19 mouse cellular contexts compared by ENCODE assay signal in genomic region chr6:20673219-20673618, GRCm38 (mm10).
"Had no signal": no experiment of that assay in that cellular context is flagged by ENCODE, and none has a peak within 500 bp of the region (broad histone marks: within the 10 kb centered on the region; RNA-seq: fewer than 3 reads in every experiment).

No protein-coding gene starts in this region.

- H3K27me3 ChIP-seq: liver, embryonic 15.5 days; lung, embryonic 15.5 days; megakaryocyte, embryonic 14.5 days; midbrain, embryonic 13.5 days; midbrain, embryonic 15.5 days; neural tube, embryonic 12.5 days; stomach, embryonic 15.5 days had no signal

- H3K27ac ChIP-seq: liver, embryonic 15.5 days; lung, embryonic 15.5 days; macrophage; midbrain, embryonic 13.5 days; midbrain, embryonic 15.5 days; neural tube, embryonic 12.5 days; stomach, embryonic 15.5 days; stomach, postnatal 0 days had no signal

- DNase-seq: liver, postnatal 0 days; lung, adult 2 months; lung, postnatal 14 days; lung, postnatal 36 days; right cerebral cortex, postnatal 14 days; thymus, adult 2 months; thymus, postnatal 25 days; thymus, postnatal 4 days had no signal

- ATAC-seq: liver, postnatal 0 days; lung, postnatal 0 days; midbrain, embryonic 13.5 days; midbrain, embryonic 15.5 days had no signal

- H3K4me2 ChIP-seq: liver, embryonic 15.5 days; lung, embryonic 15.5 days; midbrain, embryonic 11.5 days; midbrain, embryonic 13.5 days; midbrain, embryonic 15.5 days; neural tube, embryonic 12.5 days; stomach, embryonic 15.5 days had no signal

- H3K9ac ChIP-seq: liver, embryonic 15.5 days; liver, postnatal 0 days; lung, embryonic 15.5 days; midbrain, embryonic 13.5 days; midbrain, embryonic 15.5 days; neural tube, embryonic 12.5 days; stomach, embryonic 15.5 days had no signal

- H3K4me1 ChIP-seq: liver, embryonic 15.5 days; lung, embryonic 15.5 days; megakaryocyte, embryonic 14.5 days; midbrain, embryonic 13.5 days; midbrain, embryonic 15.5 days; neural tube, embryonic 12.5 days; stomach, embryonic 15.5 days had no signal

- H3K9me3 ChIP-seq: liver, embryonic 15.5 days; lung, embryonic 15.5 days; megakaryocyte, embryonic 14.5 days; midbrain, embryonic 13.5 days; midbrain, embryonic 15.5 days; neural tube, embryonic 12.5 days; stomach, embryonic 15.5 days had no signal

- H3K36me3 ChIP-seq: liver, embryonic 15.5 days; lung, embryonic 15.5 days; midbrain, embryonic 13.5 days; midbrain, embryonic 15.5 days; neural tube, embryonic 12.5 days; stomach, embryonic 15.5 days had no signal

- H3K4me3 ChIP-seq: liver, embryonic 15.5 days; lung, embryonic 15.5 days; megakaryocyte, embryonic 14.5 days; midbrain, embryonic 13.5 days; midbrain, embryonic 15.5 days; neural tube, embryonic 12.5 days; stomach, embryonic 15.5 days had no signal
